Mouse (Mus musculus): ENCODE measurements around the gene C2cd5.

- TF ChIP-seq CTCF (IDR thresholded peaks at IDR 0.05; ENCODE audit: low read depth, low read length) (no peak), EP300 (IDR thresholded peaks at IDR 0.05; ENCODE audit: insufficient read depth, low read depth, low read length) (no peak)
Observed at GRCm38 (mm10) chr6:143115505-143115904, 15.6 kb upstream of the C2cd5 start.

Data from ES-Bruce4 (cell line).